Mouse (Mus musculus) megakaryocyte, embryonic 14.5 days (primary cell): ENCODE results near the gene Shisa7. TPM values are rescaled to one million over a fixed set of nuclear protein-coding genes. Genes with fewer than 3 reads are reported as not detected.
"Not testable (repeated sequence)": the region's sequence is repeated elsewhere in the genome, so short reads cannot be mapped to it uniquely, and the experiment has no call there.

Source experiments
- H3K27me3 ChIP-seq: replicated peaks from 2 replicates; pipeline ENCODE3; 2012; ENCODE audit warnings: inconsistent platforms
- H3K36me3 ChIP-seq: replicated peaks from 2 replicates; pipeline ENCODE3; 2012; ENCODE audit warnings: low read length, inconsistent platforms, mixed read lengths
- H3K4me1 ChIP-seq: 2 replicates; pipeline ENCODE4 v1.6.1; 2012; ENCODE audit warnings: inconsistent platforms
- H3K4me3 ChIP-seq: replicated peaks from 2 replicates; pipeline ENCODE3; 2012; ENCODE audit warnings: moderate library complexity, mild to moderate bottlenecking, inconsistent platforms
- H3K9me3 ChIP-seq: 2 replicates; pipeline ENCODE4 v1.6.1; 2012; ENCODE audit warnings: inconsistent platforms
- FLI1 ChIP-seq: IDR thresholded peaks from 2 replicates; pipeline ENCODE4 v1.6.1; 2012; ENCODE audit warnings: low read length, inconsistent platforms, mixed read lengths
- GATA1 ChIP-seq: IDR thresholded peaks from 3 replicates; pipeline ENCODE4 v1.6.1; 2012; ENCODE audit warnings: mixed read lengths, low read length, inconsistent platforms, borderline replicate concordance
- polyA plus RNA-seq: library from polyadenylated mRNA; stranded (reverse); fragments of >175 nt; gene quantifications from 2 replicates; pipeline ENCODE4 v1.2.3, GENCODE M21; 2012; ENCODE audit warnings: low replicate concordance; ENCODE audit not compliant: insufficient read depth

Shisa7 gene
- polyA plus RNA-seq, 1 experiment: 0.07 TPM

DNA sequence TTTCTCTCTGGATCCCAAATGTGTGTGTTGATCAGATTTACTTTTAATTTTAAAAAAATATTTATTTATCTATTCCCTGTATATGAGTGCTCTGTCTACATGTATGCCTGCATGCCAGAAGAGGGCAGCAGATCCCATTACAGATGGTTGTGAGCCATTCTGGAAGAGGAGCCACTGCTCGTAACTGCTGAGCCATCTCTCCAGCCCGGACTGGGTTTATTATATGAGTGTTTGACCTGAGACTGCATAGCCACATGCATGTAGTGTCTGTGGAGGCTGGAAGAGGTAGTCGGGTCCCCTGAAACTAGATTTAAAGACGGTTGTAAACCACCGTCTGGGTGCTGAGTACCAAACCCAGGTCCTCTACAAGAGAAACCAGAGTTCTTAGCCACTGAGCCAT is 20.6 kb upstream of the Shisa7 start:
- peaks cover 3% of the 10 kb centered on the region for H3K27me3 ChIP-seq
- H3K4me1 ChIP-seq: peaks cover 29% of the 10 kb centered on the region
- H3K9me3 ChIP-seq: no peaks in the 10 kb centered on the region
- no peaks in the 10 kb centered on the region for H3K36me3 ChIP-seq
- H3K4me3 ChIP-seq: peak overlapping the region; percentile 96
- TF ChIP-seq GATA1 (no peak), FLI1 (no peak)

DNA sequence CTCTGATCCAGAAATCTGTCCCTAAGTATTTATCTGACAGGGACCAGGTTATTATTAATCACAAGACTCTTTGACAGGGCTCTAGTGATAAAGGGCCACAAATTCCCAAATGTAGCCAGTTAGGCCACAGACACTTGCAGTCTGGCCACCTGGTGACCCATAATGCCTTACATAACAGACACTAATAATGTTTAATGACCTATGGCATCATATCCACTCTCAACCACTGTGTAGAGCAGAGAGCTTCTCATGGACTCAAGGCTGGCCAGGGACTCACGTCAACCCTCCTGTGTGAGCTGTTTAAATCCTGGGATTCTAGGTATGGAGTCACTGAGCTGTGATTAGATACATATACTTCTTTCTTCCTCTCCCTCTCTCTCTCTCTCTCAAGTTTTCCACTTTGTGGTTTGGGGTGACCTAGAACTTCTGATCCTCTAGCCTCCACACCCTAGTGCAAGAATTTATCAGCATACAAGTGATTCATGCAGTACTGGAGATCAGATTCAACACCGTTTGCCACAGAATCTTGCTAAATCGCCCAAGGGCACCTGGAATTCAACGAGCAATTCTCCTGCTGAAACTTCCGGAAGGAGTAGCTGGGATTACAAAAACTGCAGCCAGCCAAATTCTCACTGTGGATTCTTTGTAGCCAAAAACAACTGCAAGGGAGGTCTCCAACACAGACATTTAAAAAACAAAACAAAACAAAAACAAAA is 19.8 kb upstream of the Shisa7 start:
- H3K36me3 ChIP-seq: no peaks in the 10 kb centered on the region
- H3K4me3 ChIP-seq: no peak overlapping the region
- no peaks in the 10 kb centered on the region for H3K9me3 ChIP-seq
- TF ChIP-seq GATA1 (no peak), FLI1 (no peak)
- peaks cover 29% of the 10 kb centered on the region for H3K4me1 ChIP-seq
- no peaks in the 10 kb centered on the region for H3K27me3 ChIP-seq

DNA sequence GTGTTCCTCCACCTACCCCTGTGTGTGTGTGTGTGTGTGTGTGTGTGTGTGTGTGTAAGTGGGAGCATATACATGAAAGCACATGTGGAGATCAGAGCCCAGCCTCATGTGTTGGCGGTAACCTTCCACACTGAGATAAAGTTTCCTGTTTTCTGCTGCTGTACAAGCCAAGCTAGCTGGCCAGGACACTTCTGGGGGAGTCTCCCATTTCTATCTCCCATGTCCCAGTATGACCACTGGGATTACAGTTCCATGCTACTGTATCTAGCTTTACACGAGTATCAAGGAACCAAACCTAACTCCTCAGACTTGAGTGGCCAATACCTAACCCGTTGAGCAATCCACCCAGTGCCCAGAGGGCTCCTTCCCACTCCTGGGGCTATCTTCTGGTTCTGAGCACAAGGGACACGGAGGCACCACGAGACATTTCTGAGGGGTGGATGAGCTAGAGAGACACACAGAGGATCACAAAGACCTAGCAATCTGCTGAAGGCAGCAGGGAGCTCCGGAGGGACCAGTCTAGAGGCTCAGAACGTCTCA is 19.1 kb upstream of the Shisa7 start:
- no peak for TF ChIP-seq FLI1
- no peak for TF ChIP-seq GATA1
- Histone ChIP-seq H3K36me3 (no peaks in the 10 kb centered on the region), H3K9me3 (no peaks in the 10 kb centered on the region), H3K4me1 (peaks cover 29% of the 10 kb centered on the region), H3K4me3 (no peak overlapping the region), H3K27me3 (no peaks in the 10 kb centered on the region)

DNA sequence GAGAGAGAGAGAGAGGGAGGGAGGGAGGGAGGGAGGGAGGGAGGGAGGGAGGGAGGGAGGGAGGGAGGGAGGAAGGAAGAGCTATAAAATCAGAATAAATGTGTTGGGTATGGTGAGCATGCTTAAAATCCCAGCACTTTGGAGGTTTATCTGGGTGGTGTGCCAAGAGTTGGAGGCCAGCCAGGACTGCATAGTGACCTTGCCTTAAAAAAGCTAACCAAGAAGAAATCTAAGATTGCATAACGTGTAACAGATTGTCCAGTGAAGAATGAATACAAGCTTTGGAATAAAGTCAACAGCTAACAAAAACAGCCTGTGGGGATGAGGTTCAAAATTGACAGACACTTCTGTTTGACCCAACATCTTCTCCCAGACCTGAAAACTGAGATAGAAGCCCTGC is 18.5 kb upstream of the Shisa7 start:
- no peaks in the 10 kb centered on the region for H3K9me3 ChIP-seq
- no peaks in the 10 kb centered on the region for H3K27me3 ChIP-seq
- H3K36me3 ChIP-seq: no peaks in the 10 kb centered on the region
- TF ChIP-seq GATA1: no peak
- no peak for TF ChIP-seq FLI1
- peaks cover 29% of the 10 kb centered on the region for H3K4me1 ChIP-seq
- H3K4me3 ChIP-seq: no peak overlapping the region

DNA sequence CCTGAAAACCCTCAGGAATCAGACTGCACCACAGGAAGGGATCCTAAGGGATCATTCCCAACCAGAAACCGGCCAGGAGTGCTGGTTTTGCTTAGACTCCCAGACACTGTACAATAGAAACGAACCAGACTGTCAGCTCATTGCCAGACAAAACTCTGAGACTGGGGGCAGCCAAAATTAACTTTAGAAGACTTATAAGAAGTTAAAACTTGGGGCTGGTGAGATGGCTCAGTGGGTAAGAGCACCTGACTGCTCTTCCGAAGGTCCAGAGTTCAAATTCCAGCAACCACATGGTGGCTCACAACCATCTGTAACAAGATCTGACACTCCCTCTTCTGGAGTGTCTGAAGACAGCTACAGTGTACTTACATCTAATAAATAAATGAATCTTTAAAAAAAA is 16.4 kb upstream of the Shisa7 start:
- not testable (repeated sequence) for H3K4me3 ChIP-seq, H3K9me3 ChIP-seq, H3K27me3 ChIP-seq, H3K36me3 ChIP-seq
- peaks cover 21% of the 10 kb centered on the region for H3K4me1 ChIP-seq

DNA sequence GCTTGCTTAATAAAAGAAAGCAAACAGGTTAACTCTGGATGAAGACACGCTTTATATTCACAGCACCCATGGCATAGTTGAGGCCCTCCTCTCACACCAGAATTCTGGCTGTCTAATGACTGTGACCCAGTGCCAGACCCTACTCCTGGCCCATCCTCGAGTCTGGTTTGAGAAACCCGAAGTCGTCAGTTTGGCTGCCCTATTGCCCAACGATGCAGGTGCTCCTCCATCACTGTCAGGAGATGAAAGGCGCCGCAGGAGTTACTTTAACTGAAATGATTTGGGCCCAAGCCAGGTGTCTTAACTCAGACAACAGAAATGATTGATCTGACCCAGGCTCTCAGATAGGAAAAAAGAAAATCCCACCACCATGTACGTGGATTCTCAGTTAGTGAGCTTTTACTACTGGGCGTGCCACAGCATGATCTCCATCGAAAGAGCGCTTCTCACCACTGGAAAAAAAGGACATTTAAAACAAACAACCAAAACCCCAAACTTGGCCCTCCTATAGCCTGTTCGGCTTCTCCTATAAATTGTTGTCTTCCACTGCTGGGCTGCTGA is 15.0 kb upstream of the Shisa7 start:
- Histone ChIP-seq H3K27me3 (peaks cover 4% of the 10 kb centered on the region), H3K36me3 (no peaks in the 10 kb centered on the region), H3K4me3 (no peak overlapping the region), H3K9me3 (no peaks in the 10 kb centered on the region), H3K4me1 (peaks cover 14% of the 10 kb centered on the region)
- TF ChIP-seq GATA1 (no peak), FLI1 (no peak)

DNA sequence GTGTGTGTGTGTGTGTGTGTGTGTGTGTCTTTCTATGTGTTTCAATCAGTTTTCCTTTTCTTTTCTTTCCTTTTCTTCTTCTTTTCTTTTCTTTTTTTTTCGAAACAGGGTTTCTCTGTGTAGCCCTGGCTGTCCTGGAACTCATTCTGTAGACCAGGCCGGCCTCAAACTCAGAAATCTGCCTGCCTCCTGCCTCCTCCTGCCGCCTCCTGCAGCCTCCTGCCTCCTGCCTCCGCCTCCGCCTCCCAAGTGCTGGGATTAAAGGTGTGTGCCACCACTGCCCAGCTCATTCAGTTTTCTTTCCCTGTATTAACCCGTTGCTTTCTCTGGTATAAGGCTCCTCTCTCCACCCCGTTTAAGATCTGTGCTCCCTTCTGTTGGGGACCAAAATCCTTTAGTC is 12.8 kb upstream of the Shisa7 start:
- Histone ChIP-seq H3K4me1 (no peaks in the 10 kb centered on the region), H3K4me3 (no peak overlapping the region), H3K36me3 (no peaks in the 10 kb centered on the region), H3K9me3 (no peaks in the 10 kb centered on the region), H3K27me3 (peaks cover 7% of the 10 kb centered on the region)
- TF ChIP-seq GATA1 (no peak), FLI1 (no peak)

DNA sequence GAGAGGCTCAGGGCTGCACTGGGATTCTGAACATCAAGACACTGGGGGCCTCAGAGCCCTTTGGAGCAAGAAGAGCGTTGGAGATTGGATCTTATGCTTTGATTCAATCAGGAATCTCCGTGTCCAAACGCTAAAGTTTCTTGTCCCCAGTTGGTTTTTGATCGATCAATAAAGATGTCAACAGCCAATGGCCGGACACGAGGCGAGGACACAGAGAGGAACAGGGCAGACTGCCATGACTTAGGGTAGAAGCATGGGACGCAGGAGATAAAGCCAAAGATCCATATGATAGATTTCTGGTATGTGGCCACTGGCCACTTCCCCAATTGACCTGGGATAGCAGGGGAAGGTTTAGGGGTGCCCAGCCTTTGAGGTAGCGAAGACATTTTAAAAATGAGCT is 12.0 kb upstream of the Shisa7 start:
- H3K36me3 ChIP-seq: no peaks in the 10 kb centered on the region
- TF ChIP-seq FLI1 (no peak), GATA1 (no peak)
- no peak overlapping the region for H3K4me3 ChIP-seq
- no peaks in the 10 kb centered on the region for H3K9me3 ChIP-seq
- no peaks in the 10 kb centered on the region for H3K4me1 ChIP-seq
- H3K27me3 ChIP-seq: peaks cover 7% of the 10 kb centered on the region

DNA sequence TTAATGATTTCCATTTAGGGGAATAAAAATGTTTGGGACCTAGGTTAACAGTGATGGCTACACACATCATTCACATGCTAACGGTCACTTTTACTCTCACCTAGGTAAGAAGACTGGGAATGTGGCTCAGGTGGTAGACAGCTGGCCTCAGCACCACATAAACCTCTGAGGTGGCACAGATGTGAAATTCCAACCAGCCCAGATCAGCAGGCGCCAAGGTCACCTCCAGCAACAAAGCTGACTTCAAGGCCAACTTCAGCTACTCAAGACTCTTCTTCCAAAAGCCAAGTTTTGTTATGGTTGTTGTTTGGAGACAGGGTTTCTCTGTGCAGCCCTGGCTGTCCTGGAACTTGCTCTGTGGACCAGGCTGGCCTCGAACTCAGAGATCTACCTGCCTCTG is 9.1 kb upstream of the Shisa7 start:
- peaks cover 2% of the 10 kb centered on the region; the same call in 1 of the 2 replicates for H3K9me3 ChIP-seq
- H3K36me3 ChIP-seq: peaks cover 9% of the 10 kb centered on the region
- TF ChIP-seq GATA1 (no peak), FLI1 (no peak)
- H3K4me3 ChIP-seq: no peak overlapping the region
- H3K27me3 ChIP-seq: peaks cover 9% of the 10 kb centered on the region
- no peaks in the 10 kb centered on the region for H3K4me1 ChIP-seq

DNA sequence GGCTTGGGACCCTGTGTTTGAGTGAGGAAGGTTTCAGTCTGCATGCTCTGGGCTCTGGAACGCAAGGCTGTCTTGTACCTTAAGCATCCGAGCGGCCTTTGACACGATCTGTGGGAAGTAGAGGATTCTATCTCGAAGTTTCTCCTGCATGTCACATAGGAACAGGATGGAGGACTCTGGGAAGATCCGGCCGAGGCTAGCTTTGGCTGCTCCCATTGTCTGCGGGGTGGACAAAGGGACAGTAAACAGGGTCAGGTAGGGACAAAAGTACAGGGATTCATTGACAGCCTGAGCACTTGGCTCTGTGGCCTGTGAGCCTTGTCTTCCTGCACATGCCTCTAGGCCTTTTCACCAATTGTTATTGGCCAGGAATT is 6.8 kb upstream of the Shisa7 start:
- TF ChIP-seq FLI1: no peak
- no peak for TF ChIP-seq GATA1
- Histone ChIP-seq H3K36me3 (peaks cover 9% of the 10 kb centered on the region), H3K4me3 (no peak overlapping the region), H3K4me1 (no peaks in the 10 kb centered on the region), H3K27me3 (peaks cover 10% of the 10 kb centered on the region), H3K9me3 (peaks cover 19% of the 10 kb centered on the region)
